Mouse (Mus musculus) right cerebral cortex, adult 18-20 months (tissue): Measurements from ENCODE around the gene Slc17a9.
"Not testable (repeated sequence)": the region's sequence is repeated elsewhere in the genome, so short reads cannot be mapped to it uniquely, and the experiment has no call there.

ENCODE experiments used
- DNase-seq: peaks from one replicate; pipeline ENCODE4 v3.0.0; 2022; ENCODE audit warnings: mixed read lengths

Slc17a9 gene

DNA sequence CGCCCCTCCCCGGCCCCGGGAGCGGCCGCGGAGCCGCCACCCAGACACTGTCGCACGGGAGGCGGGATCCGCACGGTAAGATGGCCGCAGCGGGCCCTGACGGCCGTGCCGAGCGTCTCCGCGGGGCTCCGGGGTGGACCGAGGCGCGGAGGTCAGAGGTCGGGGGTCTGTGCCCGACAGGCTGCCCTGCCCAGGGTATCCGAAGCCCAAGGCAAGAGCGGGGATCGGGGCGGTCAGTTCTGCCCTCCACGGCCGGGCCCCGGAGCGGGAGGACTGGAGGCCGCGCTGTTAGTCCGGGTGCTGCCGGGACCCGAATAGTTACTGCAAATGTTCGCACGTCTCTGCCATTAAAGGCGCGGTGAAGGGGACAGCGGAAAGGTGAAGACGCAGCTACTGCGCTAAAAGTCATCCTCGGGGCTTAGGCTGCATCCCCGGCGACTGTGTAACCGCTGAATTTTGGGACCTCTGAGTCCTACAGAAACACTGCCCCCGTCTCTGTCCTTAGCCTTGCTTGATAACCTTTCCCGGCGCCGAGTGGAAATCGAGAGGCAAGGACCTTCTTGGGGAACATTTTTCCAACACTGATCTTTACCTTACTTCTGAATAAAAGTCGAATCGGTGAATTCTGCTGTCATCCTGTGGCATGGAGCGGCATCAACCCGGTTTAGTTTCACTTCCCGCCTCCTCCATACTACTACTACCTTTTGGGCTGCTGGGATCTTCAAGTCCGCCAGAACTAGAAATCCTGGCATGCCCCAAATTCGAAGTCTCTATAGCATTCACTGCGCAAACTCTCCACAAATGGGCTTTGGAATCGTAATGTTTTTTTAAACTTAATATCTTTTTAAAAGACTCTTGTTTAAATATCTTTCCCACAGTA, 14.5 kb upstream of the Slc17a9 start:
- DNase-seq: no peak

DNA sequence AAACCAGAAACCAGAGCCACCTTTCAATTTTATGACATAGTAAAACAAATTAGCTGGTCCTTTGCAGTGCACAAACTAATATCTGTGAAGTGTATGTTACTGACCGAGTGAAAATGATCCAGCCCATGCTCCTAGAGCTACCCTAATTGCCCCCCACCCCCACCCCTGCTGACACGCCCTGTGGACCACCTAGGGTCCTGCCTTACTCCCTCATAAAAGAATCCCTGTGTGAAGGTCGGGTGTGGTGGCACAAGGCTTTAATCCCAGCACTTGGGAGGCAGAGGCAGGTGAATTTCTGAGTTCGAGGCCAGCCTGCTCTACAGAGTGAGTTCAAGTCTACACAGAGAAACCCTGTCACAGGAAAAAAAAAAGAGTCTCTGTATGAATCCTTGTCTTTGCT, 13.5 kb upstream of the Slc17a9 start:
- DNase-seq: no peak

DNA sequence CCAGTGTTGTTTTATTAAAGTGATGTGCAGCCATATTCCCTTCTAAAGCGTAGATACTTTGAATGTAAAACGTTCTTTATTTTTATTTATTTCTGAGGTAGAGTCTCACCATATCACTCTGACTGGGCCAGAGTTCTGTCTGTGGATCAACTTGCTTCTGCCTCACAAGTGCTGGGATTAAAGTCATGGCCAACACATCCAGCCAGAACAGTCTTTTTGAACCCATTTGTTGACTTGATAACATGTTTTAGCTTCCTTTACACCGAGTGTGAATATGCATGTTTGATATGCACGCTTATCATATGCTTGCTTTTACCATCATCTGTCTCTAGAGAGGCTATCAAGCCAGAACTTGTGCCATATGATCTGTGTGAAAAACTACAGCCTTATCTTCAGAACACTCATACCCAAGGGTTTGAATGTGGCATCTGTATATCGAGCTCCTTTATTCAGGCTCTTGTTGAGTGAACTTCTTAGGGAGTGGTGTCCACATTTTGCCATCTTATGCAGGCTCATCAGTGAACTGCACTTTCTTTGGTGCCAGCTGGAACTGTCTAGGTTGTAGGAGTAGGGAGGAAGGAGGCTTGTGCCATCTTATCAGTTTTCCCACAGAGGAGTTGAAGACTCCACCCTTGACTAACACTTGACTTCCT, 12.9 kb upstream of the Slc17a9 start:
- DNase-seq: no peak

DNA sequence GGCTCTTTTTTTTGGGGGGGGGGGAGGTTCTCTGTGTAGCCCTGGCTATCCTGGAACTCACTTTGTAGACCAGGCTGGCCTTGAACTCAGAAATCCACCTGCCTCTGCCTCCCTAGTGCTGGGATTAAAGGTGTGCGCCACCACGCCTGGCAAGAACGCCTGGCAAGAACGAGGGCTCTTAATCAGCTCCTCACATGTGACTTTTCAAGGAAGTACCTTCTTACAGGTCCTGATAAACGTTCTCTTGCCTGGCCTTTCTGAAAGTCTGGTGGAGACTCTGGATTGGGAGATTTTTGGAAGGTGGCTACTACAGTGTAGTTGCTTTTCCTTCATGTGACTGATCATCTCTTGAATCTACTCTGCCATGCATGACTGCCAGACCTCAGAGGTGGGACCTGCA, 2.3 kb upstream of the Slc17a9 start:
- not testable (repeated sequence) for DNase-seq

DNA sequence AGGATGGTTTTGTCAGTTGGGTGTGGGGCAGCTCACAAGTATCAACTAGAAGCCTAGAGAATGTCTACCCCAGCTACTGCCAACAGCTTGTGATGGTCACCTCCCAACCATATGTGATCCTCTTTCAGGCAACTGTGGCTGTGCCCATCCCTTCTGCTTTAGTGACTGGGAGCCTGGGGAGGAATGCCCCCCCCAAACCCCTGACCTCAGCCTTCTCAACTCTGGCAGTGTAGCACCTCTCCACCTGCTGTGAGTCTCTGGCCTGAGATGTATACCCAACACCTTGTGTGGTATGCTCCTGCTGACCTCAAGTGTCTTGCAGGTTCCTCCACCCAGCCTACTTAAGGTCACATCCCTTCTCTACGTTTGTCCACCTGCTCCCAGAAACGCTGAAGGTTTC, 1.2 kb upstream of the Slc17a9 start:
- DNase-seq: no peak

DNA sequence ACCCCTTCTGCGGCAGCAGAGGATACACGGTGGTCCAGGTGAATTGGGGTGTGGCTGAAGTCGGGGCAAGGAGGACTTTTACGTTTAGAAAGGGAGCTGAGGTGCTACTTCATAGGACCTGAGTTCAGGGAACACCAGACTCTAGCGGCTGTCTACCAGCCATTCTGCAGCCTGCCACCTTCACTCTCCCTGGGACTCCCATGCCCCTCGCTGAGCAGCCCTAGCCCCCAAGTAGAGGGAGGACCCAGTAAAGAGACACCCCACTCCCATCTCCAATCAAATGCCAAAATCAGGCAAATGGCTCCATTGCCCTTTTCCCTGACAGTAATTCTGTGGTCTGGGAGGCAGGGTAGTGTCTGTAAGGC, 333 bp downstream of the Slc17a9 start:
- no peak for DNase-seq

DNA sequence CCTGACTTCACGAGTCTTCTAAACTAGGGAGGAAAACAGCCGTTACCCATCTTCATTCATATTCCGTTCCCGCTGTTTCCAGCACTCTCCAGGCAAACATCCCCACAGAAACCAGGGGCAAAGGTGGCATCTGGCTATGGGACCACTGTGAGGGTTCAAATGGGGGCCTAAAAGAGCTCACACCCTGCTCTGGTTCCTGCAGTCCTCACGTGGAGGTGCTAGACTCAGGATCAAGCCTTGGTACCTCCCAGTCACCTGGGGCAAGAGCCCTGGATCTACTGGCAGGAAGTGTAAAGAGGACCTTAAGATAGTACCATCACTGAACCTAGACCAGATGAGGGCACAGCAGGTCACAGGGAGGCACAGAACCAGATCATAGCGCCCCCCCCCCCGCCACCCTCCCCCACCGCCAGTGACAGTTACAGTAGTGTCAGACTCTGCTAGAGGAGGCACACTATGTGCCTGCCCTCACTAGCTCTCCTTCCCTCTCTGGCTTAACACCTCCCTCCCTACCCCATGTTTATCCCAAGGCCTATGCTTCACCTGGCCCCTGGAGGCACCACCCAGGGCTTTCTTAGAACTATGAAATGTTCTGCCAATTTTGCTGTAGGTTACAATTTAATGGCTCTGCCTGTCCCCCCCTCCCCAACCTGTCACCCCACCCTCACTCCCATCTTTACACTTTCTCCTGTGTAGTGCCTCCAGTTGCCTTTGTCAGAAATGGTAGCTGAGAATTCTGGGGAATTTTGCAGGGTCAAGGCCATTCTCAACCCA, 980 bp downstream of the Slc17a9 start:
- no peak for DNase-seq

DNA sequence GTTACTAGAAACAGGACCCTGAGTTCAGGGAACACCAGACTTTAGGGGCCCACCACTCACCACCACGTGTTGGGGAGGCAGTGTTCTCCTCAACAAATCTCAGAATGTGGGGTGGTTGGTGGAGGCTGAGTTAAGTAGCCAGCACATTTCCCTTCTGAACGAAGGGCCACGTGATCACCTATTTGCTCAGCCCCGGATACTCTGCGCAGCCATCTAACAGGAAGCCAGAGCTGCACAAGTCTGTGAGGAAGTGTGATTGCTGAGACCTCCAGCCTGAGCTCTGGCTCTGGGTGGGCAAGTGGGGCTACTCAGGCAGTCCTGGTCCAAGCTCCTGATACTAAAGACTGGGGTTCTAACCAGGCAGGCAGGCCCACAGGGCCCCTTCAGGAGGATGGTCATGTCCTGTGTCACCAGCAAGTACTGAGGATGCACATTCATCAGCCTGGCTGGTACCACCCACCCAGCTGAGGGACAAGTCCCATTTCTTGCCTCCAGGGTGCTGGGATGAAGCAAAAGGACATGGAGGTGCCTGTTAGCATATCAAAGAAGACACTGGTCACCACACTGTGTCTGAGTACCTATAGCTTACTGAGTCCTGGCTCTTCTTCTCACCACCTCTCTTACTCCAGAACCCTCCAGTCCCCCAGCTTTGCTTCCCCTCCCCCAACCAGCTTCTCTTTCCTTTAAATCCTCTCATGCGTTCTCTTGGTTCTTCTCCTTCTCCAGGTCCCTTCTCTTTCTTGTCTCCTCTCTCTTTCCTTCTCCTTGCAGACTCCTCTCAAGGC, 1.8 kb downstream of the Slc17a9 start:
- no peak for DNase-seq

DNA sequence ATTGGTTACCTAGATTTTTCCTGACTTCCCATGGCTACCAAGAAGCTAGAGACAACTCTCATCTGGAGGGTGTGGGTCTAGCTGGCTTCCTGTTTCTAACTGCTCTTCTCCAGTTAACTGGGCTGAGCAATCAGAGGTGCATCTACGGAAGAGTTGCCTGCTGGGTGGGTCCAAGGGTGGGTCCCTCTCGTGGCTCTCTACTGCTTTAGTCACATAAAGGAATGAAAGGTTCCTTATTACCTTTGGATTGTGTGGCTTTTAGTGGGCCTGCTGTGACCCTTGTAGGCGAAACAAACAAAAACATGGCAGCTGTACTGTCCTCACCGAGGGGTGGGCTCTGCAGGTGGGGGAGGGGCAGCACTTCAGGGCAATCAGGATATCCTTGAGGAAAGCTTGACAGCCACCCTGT, 2.6 kb downstream of the Slc17a9 start:
- no peak for DNase-seq

DNA sequence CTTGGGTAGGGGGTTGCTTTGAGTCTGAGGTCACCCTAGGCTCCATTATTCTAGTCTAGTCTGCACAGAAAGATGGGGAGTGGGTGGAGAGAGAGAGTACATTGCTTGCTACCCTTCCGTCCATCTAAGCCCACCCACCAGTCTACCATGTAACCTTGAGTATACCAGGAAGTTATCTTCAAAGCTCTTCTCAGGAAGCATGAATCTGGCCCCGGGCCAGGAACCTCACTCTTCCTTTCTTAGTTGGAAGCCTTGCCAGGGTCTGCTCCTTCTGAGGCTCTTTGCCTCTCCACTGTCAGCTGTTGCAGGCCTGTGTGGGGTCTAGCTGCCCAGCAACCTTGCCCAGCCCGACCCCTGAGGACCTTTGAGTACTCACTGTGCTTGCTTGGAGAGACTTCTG, 6.0 kb downstream of the Slc17a9 start:
- no peak for DNase-seq

DNA sequence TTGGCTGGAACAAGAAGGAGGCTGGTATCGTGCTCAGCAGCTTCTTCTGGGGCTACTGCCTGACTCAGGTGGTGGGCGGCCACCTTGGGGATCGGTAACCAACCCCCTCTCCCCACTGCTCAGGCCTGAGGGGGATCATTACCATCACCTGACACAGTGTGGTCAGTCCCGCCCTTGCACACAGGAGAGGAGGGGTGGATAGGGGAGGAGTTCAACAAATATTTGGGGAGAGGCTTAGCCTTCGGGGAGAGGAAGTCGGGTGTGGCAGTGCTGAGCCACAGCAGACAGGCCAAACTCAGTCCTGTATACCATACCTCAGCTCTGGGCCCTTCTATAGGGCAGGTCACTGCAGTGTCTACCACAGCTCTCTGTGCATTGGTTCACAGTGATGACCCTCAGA, 6.9 kb downstream of the Slc17a9 start:
- no peak for DNase-seq

DNA sequence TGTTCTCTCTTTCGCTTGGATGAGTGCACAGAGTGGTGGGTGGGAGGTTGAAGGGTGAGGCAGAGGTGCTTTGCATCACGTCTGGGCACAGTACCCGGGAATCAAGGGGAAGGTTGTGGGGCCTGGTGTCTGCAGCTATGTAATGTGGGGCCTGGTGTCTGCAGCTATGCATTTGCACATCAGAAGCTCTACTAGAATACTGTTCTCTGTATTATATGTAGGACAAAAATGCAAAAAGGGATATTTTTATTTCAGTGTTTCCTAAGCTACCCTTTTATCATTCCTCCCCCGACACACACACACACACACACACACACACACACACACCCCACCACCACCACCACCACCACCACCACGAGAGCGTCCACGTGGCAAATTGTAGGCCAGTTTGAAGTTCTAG, 10.2 kb downstream of the Slc17a9 start:
- peak; percentile 20 for DNase-seq

DNA sequence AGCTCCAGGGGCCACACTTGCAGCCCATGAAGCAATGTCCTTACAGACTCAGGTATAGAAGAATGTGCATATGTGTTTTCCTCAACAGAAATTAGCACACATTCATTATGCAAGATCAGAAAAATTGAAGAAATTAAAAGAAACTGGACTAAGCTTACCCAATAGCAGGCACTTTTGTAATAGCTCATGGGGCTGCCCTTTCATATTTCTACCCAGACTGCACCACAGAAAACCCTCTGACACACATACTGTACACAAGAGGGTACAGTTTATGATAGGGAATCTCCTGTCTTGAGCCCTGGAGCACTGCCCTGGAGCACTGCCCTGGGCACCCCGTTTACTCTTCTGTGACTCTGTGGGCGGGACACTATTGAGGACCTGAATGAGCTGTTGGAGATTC, 12.9 kb downstream of the Slc17a9 start:
- no peak for DNase-seq

DNA sequence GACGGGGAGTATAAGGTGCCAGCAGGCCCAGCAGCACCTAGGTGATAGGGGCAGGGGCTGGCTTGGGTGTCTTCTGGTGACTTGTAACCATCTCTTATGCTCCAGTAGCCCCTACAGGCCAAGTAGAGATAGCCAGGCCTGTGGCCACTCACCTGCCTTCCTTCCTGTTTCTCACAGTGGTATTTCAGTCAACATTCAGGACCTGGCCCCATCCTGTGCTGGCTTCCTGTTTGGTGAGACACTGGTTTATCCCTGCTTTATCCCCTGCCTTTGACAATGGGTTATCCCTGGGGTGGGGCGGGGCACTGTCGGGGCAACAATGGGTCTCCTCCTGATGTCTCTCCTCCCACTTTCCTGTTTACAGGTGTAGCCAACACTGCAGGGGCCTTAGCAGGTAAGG, 15.3 kb downstream of the Slc17a9 start:
- no peak for DNase-seq

DNA sequence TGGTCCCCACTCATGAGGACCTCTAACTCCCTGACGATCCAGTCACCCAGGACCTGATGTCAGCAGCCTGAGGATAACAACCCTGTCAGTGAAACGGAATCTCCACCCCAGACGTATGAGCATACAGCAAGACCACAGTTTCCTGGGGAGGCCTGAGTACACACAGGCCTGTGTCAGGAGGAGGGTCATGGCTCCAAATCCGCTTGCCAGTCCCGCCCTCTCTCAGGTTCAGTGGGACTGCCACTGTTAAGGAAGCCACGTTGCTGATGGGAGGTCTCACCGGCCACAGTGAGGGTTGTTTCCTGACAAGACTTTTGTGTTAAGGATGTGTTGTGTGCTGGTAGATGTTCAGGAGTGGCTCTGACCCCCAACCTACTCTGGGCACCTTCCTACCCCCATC, 16.4 kb downstream of the Slc17a9 start:
- no peak for DNase-seq

DNA sequence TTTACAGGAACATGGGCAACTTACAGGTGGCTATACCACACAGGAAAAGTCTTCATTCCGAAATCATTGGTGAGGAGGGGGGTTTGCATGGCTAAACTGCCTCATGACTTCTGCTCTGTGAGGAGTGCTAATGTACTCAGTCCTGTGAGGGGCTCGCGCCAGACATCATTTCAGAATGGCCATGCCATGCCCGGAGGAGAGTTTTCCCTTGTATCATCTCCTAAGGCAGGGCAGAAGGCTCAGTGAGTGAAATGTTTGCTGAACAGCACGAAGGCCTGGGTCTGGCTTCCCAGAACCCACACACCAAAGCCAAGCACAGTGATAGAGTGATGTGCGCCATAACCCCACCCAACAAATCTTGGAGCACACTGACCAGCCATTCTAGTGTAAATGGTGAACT, 17.8 kb downstream of the Slc17a9 start:
- no peak for DNase-seq

DNA sequence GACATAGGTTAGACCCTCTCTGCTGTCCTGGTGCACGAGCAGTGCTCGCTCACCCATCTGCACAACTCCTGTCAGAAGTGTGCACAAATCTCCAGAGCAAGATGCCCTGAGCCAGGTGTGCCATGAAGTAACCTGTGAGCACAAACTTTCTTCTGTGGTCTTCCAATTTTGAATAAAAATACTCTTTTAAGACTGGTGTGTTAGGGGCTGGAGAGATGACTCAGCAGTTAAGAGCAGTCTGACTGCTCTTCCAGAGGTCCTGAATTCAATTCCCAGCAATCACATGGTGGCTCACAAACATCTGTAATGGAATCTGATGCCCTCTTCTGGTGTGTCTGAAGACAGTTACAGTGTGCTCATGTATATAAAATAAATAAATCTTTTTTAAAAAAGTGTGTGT, 18.3 kb downstream of the Slc17a9 start:
- DNase-seq: no peak

DNA sequence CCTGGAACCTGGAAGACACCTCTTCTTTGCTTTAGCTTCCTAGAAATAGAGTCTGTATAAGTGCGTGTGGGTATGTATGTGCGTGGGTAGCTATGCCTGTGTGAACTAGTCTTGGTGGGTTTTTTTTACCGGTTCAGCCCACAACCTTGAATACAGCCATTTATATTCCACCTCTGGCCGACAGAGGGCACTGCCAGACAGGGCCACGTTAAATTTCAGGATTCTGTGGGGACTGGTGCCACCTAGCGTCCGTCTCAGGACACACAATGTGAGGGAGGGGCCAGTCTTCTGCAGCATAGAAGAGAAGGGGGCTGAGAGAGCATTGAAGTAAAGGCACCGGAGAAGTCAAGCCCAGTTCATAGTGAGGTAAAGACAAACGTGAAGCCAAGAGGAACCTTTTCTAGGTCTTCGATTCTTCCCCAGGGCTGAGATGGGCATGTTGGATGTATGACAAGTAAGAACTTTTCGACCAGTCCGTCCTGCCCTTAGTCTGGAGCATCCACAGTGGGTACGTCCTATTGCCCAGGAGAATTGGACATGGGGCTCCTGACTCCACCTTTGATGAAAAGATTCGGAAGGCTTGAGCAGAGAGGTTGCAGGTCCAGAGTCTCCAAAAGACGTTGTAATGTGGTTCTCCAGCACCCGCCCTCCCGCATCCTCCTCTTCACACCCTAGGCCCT, 20.3 kb downstream of the Slc17a9 start:
- peak; percentile 84 for DNase-seq

DNA sequence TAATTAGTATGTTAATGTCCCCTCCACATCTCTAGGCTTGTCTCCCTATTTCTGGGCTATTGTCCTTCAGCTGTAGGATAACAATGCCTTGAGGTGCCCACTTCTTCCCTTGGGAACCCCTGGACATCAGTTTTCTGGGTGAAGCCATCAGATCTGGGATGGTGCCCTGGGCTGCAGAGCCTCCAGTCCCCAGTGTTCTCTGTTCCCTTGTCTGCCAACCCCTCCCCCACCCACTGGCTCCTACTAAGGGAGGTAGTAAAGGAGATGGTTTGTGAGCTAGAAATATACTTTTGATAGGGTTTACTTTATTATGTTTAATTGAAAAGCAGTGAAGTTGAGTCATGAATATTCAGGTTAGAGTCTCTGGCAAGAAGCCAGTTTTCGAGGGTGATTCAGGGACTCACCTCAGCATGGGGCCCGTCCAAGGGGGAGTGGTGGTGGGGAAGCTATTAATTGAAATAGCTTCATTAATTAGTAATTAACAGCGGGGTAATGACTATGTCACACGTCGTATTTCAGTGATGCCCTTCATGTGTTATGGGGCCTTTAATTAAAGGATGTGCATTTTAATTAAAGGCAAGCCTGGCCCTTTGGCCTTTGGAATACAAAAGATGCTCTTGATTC, 21.6 kb downstream of the Slc17a9 start:
- DNase-seq: no peak

DNA sequence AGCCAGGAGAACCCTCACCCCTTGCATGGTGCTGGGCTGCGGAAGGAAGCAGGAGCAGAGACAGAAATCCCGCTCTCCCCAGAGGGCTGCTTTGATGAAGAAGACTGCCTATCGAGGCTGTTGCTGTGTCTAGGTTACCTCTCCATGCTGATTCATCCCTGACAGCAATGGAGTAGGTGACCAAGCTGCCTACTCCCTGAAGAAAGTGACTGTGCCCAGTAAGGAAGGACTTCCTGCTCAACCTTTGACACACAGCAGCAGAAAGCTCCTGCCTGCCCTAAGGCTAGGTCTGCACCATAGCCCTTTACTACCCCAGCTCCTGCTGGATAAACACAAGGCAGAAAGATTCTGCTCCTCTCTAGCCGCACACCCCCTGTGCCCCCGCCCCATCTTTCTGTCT, 23.8 kb downstream of the Slc17a9 start:
- no peak for DNase-seq

DNA sequence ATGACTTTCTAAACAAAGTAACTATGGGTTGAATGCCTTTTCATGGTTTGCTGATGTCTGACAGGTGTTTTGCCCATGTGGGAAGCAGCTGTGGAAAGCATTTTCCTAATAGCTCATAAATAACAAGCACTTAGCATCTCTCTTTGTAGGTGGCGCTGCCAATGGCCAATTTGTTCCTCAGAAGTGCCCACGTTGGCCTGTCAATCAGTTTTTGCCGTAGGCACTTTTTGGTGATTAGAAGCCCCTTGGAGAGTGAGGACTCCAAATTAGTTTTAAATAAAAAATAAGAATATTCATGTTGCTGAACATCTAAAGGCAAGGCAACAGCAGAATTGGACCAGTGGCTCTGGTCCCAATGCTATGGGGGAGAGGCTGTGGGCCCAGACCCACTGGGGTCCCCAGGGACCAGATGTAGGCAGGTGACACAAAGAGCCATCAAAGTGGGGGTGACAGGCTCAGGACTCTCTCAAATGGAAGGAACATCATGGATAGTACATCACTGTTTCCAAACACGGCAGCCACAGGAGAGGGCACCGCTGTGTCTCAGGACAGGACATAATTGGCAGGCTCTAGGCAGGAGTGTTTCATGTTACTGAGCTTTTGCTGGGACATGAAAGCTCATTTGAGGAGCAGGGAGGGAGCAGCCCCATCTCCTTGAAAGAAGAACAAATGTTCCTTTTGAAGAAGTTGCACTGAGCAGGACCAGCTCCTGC, 30.1 kb downstream of the Slc17a9 start:
- no peak for DNase-seq
